Mouse (Mus musculus): ENCODE measurements at regions not wholly inside any gene's neighbourhood (a gene's known extent, or its start where the extent isn't known, plus 50 kb on each side); places are given as distances from the start of the nearest gene placed in this dataset.
A peak's percentile ranks its signal among the peaks of the same experiment; 100 is the strongest.

GRCm38 (mm10) chr1:24832246-24832645, 153.8 kb downstream of the Lmbrd1 start:
- no peak for DNase-seq (ENCODE audit: low spot score)

GRCm38 (mm10) chr1:24866877-24867276, 188.4 kb downstream of the Lmbrd1 start:
- no peak for DNase-seq (ENCODE audit: low spot score)

- no peak for DNase-seq (ENCODE audit: low spot score)
Measured at GRCm38 (mm10) chr1:24869772-24870171, 191.3 kb downstream of the Lmbrd1 start.

- no peak for DNase-seq (ENCODE audit: low spot score)
Measured at GRCm38 (mm10) chr1:24870685-24871417, 192.4 kb downstream of the Lmbrd1 start.

DNA sequence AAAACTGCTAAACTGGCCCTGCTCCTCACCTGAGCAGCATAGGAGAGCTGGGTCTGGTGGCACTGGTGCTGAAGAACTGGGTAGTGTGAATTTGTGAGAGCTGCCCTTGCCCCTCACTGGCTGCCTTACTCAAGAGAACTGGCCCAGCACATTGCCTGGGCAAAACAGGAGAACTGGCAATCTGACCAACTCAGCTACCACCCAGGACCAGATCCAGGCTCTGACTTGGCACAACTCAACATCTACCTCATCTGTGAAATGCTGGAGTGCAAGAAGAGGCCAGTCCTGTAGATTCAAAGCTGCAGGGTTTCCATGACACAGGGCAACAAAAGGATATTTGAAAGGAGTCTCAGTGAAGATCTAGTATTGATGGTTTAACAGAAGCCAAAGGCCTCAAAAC, 198.6 kb downstream of the Lmbrd1 start:
- DNase-seq (ENCODE audit: low spot score), result no peak

DNA sequence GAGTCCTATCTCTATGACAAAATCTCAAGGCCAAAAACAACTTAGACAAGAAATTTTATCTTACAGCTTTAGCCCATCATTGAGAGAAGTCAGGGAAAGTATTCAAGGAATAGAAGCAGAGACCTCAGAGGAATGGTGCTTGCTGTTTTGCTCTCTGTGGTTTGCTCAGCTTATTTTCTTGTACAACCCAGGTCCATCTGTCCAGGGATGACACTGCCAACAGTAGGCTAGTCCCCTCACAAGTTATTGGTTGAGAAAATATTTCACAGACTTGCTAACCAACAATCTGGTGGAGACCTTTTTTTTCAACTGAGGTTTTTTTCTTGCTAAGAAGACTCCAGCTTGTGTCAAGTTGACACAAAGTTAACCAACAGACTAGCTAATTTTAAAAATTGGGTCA, 205.2 kb downstream of the Lmbrd1 start:
- DNase-seq (ENCODE audit: low spot score), result no peak

DNA sequence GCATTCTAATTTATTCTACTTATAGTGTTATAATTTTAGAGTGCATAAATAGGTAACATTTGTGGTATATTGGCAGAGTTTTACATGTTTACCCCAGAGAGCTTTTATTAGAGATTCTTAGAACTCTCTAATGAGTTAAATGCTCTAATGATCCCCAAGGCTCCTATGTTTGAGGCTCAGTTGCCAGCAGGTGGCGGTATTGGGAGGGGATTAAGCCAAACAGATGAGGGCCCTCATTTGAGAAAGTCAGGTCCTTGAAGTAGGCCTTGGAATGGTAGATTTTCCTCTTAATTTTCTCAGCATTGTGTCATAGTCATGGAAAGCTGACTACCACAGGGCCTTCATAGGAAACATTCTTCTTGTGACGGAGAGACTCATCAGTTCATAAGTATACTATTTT, 222.8 kb downstream of the Lmbrd1 start:
- DNase-seq (ENCODE audit: low spot score), result peak; percentile 31

- no peak for DNase-seq (ENCODE audit: low spot score)
Measured at GRCm38 (mm10) chr1:24938303-24939263, 260.2 kb downstream of the Lmbrd1 start.

DNA sequence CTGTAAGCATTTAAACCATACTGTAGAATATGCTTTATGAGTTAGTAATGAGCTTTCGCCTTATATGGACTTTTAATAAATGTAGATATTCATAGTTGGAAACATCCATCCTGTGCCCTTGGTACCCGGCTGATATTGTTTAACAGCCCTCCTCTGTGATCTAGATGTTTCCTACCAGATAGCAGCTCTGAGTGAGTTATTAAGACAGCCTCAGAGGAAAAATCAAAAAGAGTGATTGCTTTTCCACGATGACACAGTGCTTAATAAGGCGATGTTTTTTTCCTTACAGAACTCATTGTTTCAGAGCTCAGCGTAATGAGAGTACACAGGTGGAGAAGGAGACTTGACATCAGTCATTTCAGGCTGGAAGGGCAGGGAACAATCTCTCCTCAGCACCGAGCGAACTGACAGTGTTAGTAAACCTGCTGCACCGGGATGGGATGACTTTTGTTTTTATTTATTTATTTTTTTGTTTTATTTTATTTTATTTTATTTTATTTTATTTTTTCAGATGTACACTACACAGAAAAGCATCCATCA, 264.4 kb downstream of the Lmbrd1 start:
- no peak for DNase-seq (ENCODE audit: low spot score)

DNA sequence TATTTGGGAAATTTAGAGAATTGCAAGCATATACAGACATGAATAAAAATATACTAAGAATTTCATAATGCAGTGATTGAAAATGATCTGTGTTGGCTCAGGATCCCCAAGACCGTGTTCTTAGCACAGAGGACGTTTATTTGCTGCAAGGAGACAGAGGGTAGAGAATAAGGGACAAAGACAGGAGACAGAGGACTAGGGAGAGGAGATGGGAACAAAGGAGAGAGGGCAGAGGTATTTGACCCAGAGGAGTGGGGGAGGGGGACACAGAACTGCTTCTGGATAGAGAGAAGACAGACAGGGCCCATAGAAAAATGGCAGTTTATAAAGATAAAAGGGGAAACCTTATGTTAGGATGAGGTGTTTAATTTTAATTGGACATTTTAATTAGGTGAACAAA, 265.0 kb downstream of the Lmbrd1 start:
- no peak for DNase-seq (ENCODE audit: low spot score)

DNA sequence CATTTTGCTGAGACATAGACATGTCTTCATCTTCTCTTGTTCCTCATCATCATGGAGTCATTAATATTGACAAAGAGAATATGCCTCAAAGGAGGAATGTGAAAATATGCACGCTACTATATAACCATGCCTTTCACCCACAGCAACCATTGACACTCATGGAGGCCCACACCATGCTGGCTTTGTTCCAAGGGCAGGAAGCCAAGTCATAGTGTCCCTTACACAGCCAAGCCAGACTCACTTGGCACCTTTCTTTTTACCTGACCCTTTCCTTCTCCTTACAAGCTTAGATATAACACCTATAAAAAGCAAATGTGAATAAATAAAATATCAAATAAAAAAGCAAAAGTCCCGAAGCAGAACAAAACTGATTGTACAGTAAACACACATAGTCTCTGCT, 294.3 kb downstream of the Lmbrd1 start:
- DNase-seq (ENCODE audit: low spot score), result no peak

DNA sequence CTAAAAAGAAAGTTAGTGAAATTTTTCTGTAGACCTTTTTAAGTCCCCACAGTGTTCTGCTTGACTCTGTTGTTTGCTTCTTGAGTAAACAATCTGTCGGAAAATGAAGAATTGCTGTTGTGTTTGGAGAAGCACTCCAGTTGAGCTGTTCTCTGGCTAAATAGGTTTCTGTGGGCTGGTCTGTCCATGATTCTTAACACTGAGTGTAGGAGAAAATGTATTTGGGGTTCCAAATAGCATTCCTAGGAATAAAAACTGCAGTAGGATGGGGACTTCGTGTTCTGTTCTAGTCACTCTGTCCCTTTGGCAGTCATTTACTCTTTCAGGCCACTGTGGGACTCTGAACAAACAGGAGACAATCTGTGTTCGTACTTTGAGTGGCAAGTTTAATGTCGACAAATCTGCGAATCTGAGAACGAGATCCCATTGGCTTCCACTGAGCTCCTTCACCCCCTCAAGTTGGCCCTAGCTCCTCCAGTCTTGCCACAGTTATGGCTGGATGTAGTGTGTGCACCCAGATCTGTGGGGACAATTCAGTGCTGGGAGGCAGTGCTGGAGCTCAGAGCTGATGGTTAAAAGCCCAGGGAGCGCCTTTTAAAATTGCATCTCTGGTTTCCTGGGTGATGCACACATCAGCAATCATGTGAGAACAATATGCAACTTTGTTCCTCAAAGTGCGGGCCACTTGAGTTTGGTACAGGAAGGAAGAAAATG, 330.2 kb downstream of the Lmbrd1 start:
- peak; percentile 10 for DNase-seq (ENCODE audit: low spot score)

GRCm38 (mm10) chr1:25012754-25013153, 334.3 kb downstream of the Lmbrd1 start:
- no peak for DNase-seq (ENCODE audit: low spot score)

Measured in lung, postnatal 25 days (tissue).